Mouse (Mus musculus) erythroblast, embryonic 14.5 days (primary cell): ENCODE measurements around the gene Gpd2.

Experiments used
- GATA1 ChIP-seq: IDR thresholded peaks from 2 replicates; pipeline ENCODE4 v1.6.1; 2012; ENCODE audit warnings: low read length, inconsistent platforms, mixed read lengths
- TAL1 ChIP-seq: IDR thresholded peaks from 3 replicates; pipeline ENCODE4 v1.6.1; 2012; ENCODE audit warnings: low read length, inconsistent platforms, mixed read lengths

GRCm38 (mm10) chr2:57255836-57256235 lies 18.4 kb downstream of the Gpd2 start:
- TF ChIP-seq GATA1 = no peak
- no peak for TF ChIP-seq TAL1
